Mouse (Mus musculus) heart, postnatal 0 days (tissue): ENCODE measurements around the gene Filip1l. TPM values are rescaled to one million over a fixed set of nuclear protein-coding genes. Genes with fewer than 3 reads are reported as not detected.
A peak's percentile ranks its signal among the peaks of the same experiment; 100 is the strongest.

ENCODE experiments used
- ATAC-seq: fragments of 200-750 bp; cut with Nextera tagmentation; 2 replicates; pipeline ENCODE4 v1.8.0; 2017; ENCODE audit warnings: low read depth, moderate number of reproducible peaks, moderate library complexity; ENCODE audit not compliant: insufficient read depth
- DNase-seq: peaks from one replicate; pipeline ENCODE4 v3.0.0-alpha.2; 2016; ENCODE audit warnings: low spot score
- H3K27ac ChIP-seq: fragments of 300-500 bp; sonication (generic); 2 replicates; pipeline ENCODE4 v1.5.1; 2014; ENCODE audit warnings: low read depth, mild to moderate bottlenecking
- H3K27me3 ChIP-seq: fragments of 300-500 bp; sonication (generic); 2 replicates; pipeline ENCODE4 v1.6.1; 2014; ENCODE audit warnings: low read length, mixed read lengths; ENCODE audit not compliant: control insufficient read depth, insufficient read depth
- H3K36me3 ChIP-seq: fragments of 300-500 bp; sonication (generic); replicated peaks from 2 replicates; pipeline ENCODE4 v1.6.1; 2014; ENCODE audit warnings: low read length, mixed read lengths; ENCODE audit not compliant: control insufficient read depth, insufficient read depth
- H3K4me1 ChIP-seq: fragments of 300-500 bp; sonication (generic); 2 replicates; pipeline ENCODE4 v1.6.1; 2014; ENCODE audit warnings: antibody characterized with exemption; ENCODE audit not compliant: control insufficient read depth, insufficient read depth
- H3K4me2 ChIP-seq: fragments of 300-500 bp; sonication (generic); 2 replicates; pipeline ENCODE4 v1.6.1; 2014; ENCODE audit warnings: low read depth, mild to moderate bottlenecking, low read length, moderate library complexity
- H3K4me3 ChIP-seq: fragments of 300-500 bp; sonication (generic); 2 replicates; pipeline ENCODE4 v1.5.1; 2014; ENCODE audit warnings: low read depth, low read length
- H3K9ac ChIP-seq: fragments of 300-500 bp; sonication (generic); replicated peaks from 2 replicates; pipeline ENCODE4 v1.6.1; 2014; ENCODE audit warnings: low read depth, low read length, mixed read lengths
- H3K9me3 ChIP-seq: fragments of 300-500 bp; sonication (generic); replicated peaks from 2 replicates; pipeline ENCODE4 v1.6.1; 2016; ENCODE audit warnings: low read length; ENCODE audit not compliant: control insufficient read depth
- CTCF ChIP-seq: IDR thresholded peaks from 2 replicates; pipeline ENCODE4 v1.5.1; 2016; ENCODE audit warnings: antibody characterized with exemption, control low read depth, low read depth
- EP300 ChIP-seq: IDR thresholded peaks from 2 replicates; pipeline ENCODE4 v1.6.1; 2016; ENCODE audit warnings: antibody characterized with exemption, low read depth
- WGBS: fragments of 180-500 bp; shearing (Covaris S2); extraction: QIAGEN DNeasy Blood & Tissue Kit; methylation state at CpG from one replicate; pipeline ENCODE4 v1.1.7; 2014; 5-methylcytosine and 5-hydroxymethylcytosine counted together
- polyA plus RNA-seq: library from polyadenylated mRNA; unstranded; fragments of >200 nt; fragmentation: Nextera tagmentation; extraction: Ambion mirVana; gene quantifications from 2 replicates; pipeline ENCODE4 v1.2.1, GENCODE M21; 2015
- total RNA-seq: library from RNA; depleted of rRNA; stranded (reverse); fragments of >200 nt; gene quantifications from 2 replicates; pipeline ENCODE4 v1.2.3, GENCODE M21; 2014; ENCODE audit warnings: low replicate concordance

The Filip1l gene
- total and polyA plus RNA-seq, 2 experiments from 2014 or later = 14.1 to 26.0 TPM

DNA sequence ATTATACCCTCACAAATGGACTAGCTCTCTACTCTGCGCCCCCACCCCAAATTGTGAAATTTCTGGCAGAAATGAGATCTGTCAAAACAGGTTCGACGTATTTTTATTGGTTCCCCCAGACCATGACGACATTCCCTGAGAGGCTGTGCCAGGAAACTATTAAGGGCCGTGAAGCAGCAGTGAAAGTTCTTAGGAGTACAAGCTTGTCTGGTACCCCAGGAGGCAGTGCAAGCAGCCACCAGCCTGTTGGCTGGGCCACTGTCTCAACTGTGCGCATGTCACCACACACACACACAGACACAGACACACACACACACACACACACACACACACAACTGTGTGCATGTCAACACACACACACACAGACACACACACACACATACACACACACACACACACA lies 45.0 kb downstream of the Filip1l start:
- Histone ChIP-seq H3K4me2 (no peak overlapping the region), H3K4me3 (no peak overlapping the region), H3K9me3 (no peaks in the 10 kb centered on the region), H3K27ac (0 out of 2 replicates have a peak overlapping the region, but pooled peaks have one; percentile 3), H3K27me3 (no peaks in the 10 kb centered on the region), H3K9ac (no peak overlapping the region), H3K36me3 (no peaks in the 10 kb centered on the region), H3K4me1 (0 out of 2 replicates have a peak, but pooled peaks cover 6% of the 10 kb centered on the region)
- DNase-seq (no peak), ATAC-seq (no peak)
- TF ChIP-seq CTCF = no peak
- no peak for TF ChIP-seq EP300
- WGBS = 80% methylated on average over 6 of the region's 6 CpGs

DNA sequence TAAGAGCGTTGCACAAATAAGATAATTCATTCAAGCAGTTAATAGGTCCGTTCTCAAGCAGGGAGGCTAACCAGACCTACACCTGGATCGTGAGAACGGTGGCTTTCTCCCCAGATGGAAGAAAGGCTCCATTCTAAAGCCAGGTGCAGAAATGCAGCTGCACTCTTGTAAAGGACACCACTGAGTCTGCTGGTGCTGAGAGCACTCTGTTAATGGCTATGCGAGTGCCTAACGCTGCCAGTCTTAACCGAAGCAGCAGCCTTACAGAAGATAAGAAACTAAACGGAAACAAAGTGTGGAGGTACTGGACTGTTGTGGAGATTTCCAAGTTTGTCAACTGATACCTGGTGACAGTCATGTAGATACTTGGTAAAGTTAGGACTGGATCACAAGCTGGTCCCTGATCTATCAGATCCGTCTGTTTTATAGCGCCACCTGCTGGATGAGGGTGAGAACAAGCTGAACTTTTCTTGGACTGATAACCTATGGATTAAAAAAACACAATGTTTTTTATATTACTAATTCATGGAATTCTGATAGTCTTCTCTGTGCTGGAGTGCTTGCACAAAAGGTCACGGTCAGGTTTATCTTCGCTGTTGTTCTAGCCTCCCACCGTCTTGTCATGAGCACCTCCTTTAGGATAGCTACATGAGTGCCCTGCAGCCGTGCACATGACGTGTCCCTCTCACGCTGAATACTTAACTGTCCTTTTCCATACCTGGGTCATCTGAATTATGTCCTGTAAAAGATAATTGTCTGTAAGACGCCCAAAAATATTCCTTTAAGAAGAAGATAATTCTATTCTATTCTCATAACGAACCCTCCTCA lies 45.7 kb downstream of the Filip1l start:
- no peaks in the 10 kb centered on the region for H3K9me3 ChIP-seq
- 0 out of 2 replicates have a peak, but pooled peaks cover 6% of the 10 kb centered on the region for H3K4me1 ChIP-seq
- no peak overlapping the region for H3K9ac ChIP-seq
- H3K4me3 ChIP-seq = no peak overlapping the region
- H3K27ac ChIP-seq = no peak overlapping the region
- no peaks in the 10 kb centered on the region for H3K27me3 ChIP-seq
- WGBS = 50% methylated on average over 18 of the region's 18 CpGs
- H3K4me2 ChIP-seq = no peak overlapping the region
- TF ChIP-seq CTCF (peak; percentile 84), EP300 (no peak)
- DNase-seq (peak; percentile 46), ATAC-seq (no peak)
- H3K36me3 ChIP-seq = no peaks in the 10 kb centered on the region

DNA sequence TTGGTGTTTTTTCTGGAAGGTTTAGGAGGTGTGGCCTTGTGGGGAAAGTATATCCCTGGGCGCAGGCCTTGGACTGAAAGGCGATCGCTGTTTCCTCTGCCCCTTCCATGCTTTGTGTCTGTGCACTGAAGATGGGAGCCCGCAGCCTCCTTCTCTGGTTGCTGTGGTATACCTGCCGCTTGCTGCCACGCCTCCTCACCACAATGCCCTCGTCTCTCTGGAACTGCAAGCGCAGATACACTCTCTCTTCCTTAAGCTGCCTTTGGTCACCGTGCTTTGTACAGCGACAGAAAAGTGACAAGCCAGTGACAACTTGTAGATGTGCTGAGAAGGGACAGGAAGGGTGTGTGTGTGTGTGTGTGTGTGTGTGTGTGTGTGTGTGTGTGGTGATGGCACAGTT lies 46.7 kb downstream of the Filip1l start:
- no peaks in the 10 kb centered on the region for H3K27me3 ChIP-seq
- 81% methylated on average over 10 of the region's 10 CpGs for WGBS
- no peak overlapping the region for H3K4me3 ChIP-seq
- DNase-seq (no peak), ATAC-seq (no peak)
- H3K36me3 ChIP-seq = no peaks in the 10 kb centered on the region
- no peak overlapping the region for H3K9ac ChIP-seq
- no peak overlapping the region for H3K27ac ChIP-seq
- H3K4me1 ChIP-seq = 0 out of 2 replicates have a peak, but pooled peaks cover 6% of the 10 kb centered on the region
- H3K9me3 ChIP-seq = no peaks in the 10 kb centered on the region
- TF ChIP-seq EP300 = no peak
- TF ChIP-seq CTCF = no peak
- no peak overlapping the region for H3K4me2 ChIP-seq

DNA sequence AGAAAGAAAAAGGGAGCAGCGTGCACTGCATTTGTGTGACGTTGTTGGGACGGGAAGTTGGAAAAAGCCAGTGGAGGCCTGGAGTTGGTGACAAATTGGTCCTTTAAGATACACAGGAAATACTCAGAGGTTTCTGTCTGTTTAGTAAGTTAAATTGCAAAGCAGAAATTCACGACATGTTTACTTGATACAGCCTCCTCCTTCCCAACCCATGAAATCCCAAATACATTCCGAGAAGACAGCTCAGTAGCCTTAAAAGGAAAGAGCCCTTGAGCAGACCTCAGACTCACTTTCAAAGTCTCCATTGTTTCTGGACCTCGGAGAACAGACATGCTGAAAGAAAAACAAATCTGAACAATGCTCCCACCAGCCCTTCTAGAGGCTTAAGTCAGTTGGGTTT lies 48.8 kb downstream of the Filip1l start:
- no peaks in the 10 kb centered on the region for H3K36me3 ChIP-seq
- no peak for ATAC-seq
- WGBS = 45% methylated on average over 6 of the region's 6 CpGs
- no peak overlapping the region for H3K4me2 ChIP-seq
- peak; percentile 43 for DNase-seq
- TF ChIP-seq CTCF (no peak), EP300 (no peak)
- H3K4me3 ChIP-seq = no peak overlapping the region
- H3K4me1 ChIP-seq = 0 out of 2 replicates have a peak, but pooled peaks cover 6% of the 10 kb centered on the region
- no peaks in the 10 kb centered on the region for H3K9me3 ChIP-seq
- H3K9ac ChIP-seq = no peak overlapping the region
- no peaks in the 10 kb centered on the region for H3K27me3 ChIP-seq
- peak overlapping the region; percentile 55 for H3K27ac ChIP-seq

DNA sequence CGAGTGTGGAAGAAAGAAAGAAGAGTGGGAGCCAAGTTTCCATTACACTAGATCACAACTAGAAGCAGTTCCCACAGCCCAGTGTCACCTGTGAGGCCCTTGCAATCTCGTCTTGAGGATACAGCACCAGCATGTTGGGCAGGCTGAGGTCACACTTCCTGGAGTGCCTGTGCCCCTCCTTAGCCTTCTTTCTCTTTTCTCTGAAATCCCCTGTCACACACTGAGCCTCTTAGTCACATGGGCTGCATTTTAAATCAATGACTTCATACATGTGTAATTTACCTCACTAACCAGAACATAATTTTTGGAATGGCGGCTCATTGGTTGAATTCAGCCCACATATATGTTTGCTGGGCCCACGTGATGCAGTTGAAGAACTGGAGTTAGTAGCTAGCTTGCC lies 50.0 kb downstream of the Filip1l start:
- Histone ChIP-seq H3K9me3 (no peaks in the 10 kb centered on the region), H3K4me3 (no peak overlapping the region), H3K9ac (no peak overlapping the region), H3K27ac (no peak overlapping the region), H3K4me1 (0 out of 2 replicates have a peak, but pooled peaks cover 6% of the 10 kb centered on the region), H3K36me3 (no peaks in the 10 kb centered on the region), H3K4me2 (no peak overlapping the region), H3K27me3 (no peaks in the 10 kb centered on the region)
- WGBS = 80% methylated on average over 4 of the region's 4 CpGs
- DNase-seq (no peak), ATAC-seq (no peak)
- TF ChIP-seq CTCF = no peak

DNA sequence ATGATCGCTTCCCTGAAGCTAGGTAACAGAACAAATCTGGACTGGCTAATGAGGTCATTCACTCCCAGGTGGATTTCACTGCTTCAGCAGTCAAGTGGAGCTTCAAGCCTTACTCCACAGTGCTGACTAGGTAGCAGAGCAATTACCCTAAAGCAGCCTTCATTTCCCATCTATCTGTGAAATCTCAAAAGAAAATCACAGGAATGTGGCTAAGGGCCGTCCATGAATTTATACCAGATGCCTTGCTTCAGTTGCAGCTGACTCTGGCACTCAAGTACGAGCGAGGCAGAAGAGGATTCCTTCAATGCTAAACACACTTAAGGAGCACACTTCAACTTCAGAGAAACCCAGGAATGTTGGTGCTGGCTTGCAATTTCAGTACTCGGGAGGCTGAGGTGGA lies 50.9 kb downstream of the Filip1l start:
- WGBS = 79% methylated on average over 5 of the region's 5 CpGs
- TF ChIP-seq EP300 = no peak
- TF ChIP-seq CTCF = no peak

More for the DNA sequence above, 50.9 kb downstream of the Filip1l start:
- Histone ChIP-seq H3K4me3 (no peak overlapping the region), H3K4me1 (0 out of 2 replicates have a peak, but pooled peaks cover 6% of the 10 kb centered on the region), H3K27me3 (no peaks in the 10 kb centered on the region), H3K9ac (no peak overlapping the region), H3K27ac (no peak overlapping the region), H3K4me2 (no peak overlapping the region), H3K36me3 (no peaks in the 10 kb centered on the region), H3K9me3 (no peaks in the 10 kb centered on the region)
- ATAC-seq (no peak), DNase-seq (no peak)
